Mouse (Mus musculus): Measurements from ENCODE around the gene Slc17a9. TPM values are rescaled to one million over a fixed set of nuclear protein-coding genes. Genes with fewer than 3 reads are reported as not detected.
"Not testable (repeated sequence)": the region's sequence is repeated elsewhere in the genome, so short reads cannot be mapped to it uniquely, and the experiment has no call there.

The Slc17a9 gene
- polyA plus RNA-seq, 1 experiment = 24.9 TPM

DNA sequence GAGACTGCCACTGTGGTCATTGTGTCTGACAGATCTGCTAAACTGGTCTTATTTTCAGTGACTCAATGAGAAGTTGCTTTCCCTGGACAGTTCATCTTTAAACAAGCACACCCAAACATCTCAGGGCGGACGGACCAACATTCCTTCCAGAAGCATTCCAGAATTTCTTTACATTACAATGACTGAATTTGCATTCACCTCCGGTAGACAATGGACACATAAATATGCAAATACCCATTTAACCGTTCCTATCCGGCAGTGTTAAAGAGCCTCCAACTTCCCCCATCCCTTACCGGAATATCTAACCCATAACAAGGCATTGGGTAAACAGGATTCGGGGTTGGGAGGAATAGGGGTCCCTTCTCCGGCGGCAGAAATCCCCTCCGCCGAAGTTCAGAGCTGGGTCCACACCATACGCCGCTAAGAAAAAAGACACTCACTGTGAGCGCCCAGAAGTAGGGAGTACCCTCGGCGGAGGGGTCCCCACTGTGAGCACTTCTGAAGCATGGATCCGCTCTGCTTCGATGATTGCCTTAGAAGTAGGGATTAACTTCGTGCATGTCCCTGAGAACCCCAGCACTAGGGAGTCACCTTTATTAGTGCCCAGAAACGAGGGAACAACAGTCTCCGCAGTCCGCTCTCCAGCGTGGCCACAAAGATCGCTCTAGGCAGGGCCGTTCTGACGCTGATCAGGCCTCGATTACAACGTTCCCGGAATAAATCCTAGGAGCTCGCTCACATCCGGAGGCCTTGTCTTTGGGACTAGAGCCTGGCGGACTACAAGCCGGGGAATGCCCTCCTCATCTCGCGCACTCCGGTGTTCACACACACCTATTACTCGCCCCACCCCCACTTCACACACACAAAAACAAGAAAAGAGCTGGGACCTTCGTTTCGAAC, 15.8 kb upstream of the Slc17a9 start:
- under 1% methylated on average over 39 of the region's 39 CpGs for WGBS
- peaks cover 5% of the 10 kb centered on the region for H3K36me3 ChIP-seq (ENCODE audit: control insufficient read depth, insufficient read depth, low read length)
- H3K27ac ChIP-seq (ENCODE audit: control insufficient read depth, insufficient read depth, low read length) = peak overlapping the region; percentile 55; the same call in 1 of the 2 replicates
- H3K4me3 ChIP-seq (ENCODE audit: control insufficient read depth, insufficient read depth, low read length) = peak overlapping the region; percentile 90
- H3K27me3 ChIP-seq (ENCODE audit: control insufficient read depth, insufficient read depth, low read length) = no peaks in the 10 kb centered on the region
- TF ChIP-seq CTCF (IDR thresholded peaks at IDR 0.05; ENCODE audit: borderline replicate concordance, control insufficient read depth, extremely low read depth, insufficient read depth, low read length, poor library complexity) = no peak
- no peak for TF ChIP-seq POLR2A (IDR thresholded peaks at IDR 0.05; ENCODE audit: control insufficient read depth, extremely low read depth, insufficient read depth, low read length, poor library complexity)
- DNase-seq = no peak
- H3K4me1 ChIP-seq (replicated peaks; ENCODE audit: control insufficient read depth, insufficient read depth, low read length) = peaks cover 21% of the 10 kb centered on the region

DNA sequence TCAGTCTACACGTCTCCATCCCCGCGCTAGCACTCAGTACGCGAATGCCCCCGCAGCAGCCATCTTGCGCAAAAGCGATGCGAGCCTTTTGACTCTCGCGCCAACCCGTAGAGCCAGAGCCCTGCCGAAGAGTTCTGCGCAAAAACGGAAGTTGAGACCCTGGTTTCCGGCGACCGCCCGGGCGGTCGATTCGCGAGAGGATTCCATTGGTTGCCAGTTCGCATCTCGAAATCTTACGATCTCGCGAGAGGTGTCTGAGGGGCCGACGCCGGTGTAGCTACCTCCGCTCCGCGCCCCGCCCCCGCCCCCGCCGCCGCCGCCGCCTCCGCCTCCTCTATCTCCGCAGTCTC, 15.2 kb upstream of the Slc17a9 start, which contains the start of the genes Dido1 and Gid8:
Gene Dido1 (minus strand): TSS at position 77 of the 350 bp plus-strand sequence.
Gene Gid8 (plus strand): TSS at position 195 of the 350 bp plus-strand sequence.
- peaks cover 17% of the 10 kb centered on the region for H3K4me1 ChIP-seq (replicated peaks; ENCODE audit: control insufficient read depth, insufficient read depth, low read length)
- peak; percentile 96 for DNase-seq
- H3K27ac ChIP-seq (ENCODE audit: control insufficient read depth, insufficient read depth, low read length) = peak within 1 kb of the TSS; percentile 55; the same call in 1 of the 2 replicates
- under 1% methylated on average over 38 of the region's 43 CpGs for WGBS
- TF ChIP-seq CTCF (IDR thresholded peaks at IDR 0.05; ENCODE audit: borderline replicate concordance, control insufficient read depth, extremely low read depth, insufficient read depth, low read length, poor library complexity) = no peak
- TF ChIP-seq POLR2A (IDR thresholded peaks at IDR 0.05; ENCODE audit: control insufficient read depth, extremely low read depth, insufficient read depth, low read length, poor library complexity) = peak; percentile 26; the same call in 1 of the 2 replicates
- H3K4me3 ChIP-seq (ENCODE audit: control insufficient read depth, insufficient read depth, low read length) = peak within 1 kb of the TSS; percentile 92
- peaks cover 12% of the 10 kb centered on the region for H3K36me3 ChIP-seq (ENCODE audit: control insufficient read depth, insufficient read depth, low read length)
- H3K27me3 ChIP-seq (ENCODE audit: control insufficient read depth, insufficient read depth, low read length) = no peaks in the 10 kb centered on the region

DNA sequence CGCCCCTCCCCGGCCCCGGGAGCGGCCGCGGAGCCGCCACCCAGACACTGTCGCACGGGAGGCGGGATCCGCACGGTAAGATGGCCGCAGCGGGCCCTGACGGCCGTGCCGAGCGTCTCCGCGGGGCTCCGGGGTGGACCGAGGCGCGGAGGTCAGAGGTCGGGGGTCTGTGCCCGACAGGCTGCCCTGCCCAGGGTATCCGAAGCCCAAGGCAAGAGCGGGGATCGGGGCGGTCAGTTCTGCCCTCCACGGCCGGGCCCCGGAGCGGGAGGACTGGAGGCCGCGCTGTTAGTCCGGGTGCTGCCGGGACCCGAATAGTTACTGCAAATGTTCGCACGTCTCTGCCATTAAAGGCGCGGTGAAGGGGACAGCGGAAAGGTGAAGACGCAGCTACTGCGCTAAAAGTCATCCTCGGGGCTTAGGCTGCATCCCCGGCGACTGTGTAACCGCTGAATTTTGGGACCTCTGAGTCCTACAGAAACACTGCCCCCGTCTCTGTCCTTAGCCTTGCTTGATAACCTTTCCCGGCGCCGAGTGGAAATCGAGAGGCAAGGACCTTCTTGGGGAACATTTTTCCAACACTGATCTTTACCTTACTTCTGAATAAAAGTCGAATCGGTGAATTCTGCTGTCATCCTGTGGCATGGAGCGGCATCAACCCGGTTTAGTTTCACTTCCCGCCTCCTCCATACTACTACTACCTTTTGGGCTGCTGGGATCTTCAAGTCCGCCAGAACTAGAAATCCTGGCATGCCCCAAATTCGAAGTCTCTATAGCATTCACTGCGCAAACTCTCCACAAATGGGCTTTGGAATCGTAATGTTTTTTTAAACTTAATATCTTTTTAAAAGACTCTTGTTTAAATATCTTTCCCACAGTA, 14.5 kb upstream of the Slc17a9 start:
- Histone ChIP-seq H3K4me3 (ENCODE audit: control insufficient read depth, insufficient read depth, low read length) (peak overlapping the region; percentile 92), H3K27me3 (ENCODE audit: control insufficient read depth, insufficient read depth, low read length) (no peaks in the 10 kb centered on the region), H3K27ac (ENCODE audit: control insufficient read depth, insufficient read depth, low read length) (peak overlapping the region; percentile 19; the same call in 1 of the 2 replicates), H3K4me1 (replicated peaks; ENCODE audit: control insufficient read depth, insufficient read depth, low read length) (peaks cover 13% of the 10 kb centered on the region), H3K36me3 (ENCODE audit: control insufficient read depth, insufficient read depth, low read length) (peaks cover 12% of the 10 kb centered on the region)
- WGBS = 2% methylated on average over 64 of the region's 64 CpGs
- DNase-seq = no peak
- TF ChIP-seq POLR2A (IDR thresholded peaks at IDR 0.05; ENCODE audit: control insufficient read depth, extremely low read depth, insufficient read depth, low read length, poor library complexity) = no peak; the same call in 1 of the 2 replicates
- TF ChIP-seq CTCF (IDR thresholded peaks at IDR 0.05; ENCODE audit: borderline replicate concordance, control insufficient read depth, extremely low read depth, insufficient read depth, low read length, poor library complexity) = no peak

- no peak overlapping the region for H3K4me3 ChIP-seq (ENCODE audit: control insufficient read depth, insufficient read depth, low read length)
- H3K4me1 ChIP-seq (replicated peaks; ENCODE audit: control insufficient read depth, insufficient read depth, low read length) = peaks cover 10% of the 10 kb centered on the region
- H3K27me3 ChIP-seq (ENCODE audit: control insufficient read depth, insufficient read depth, low read length) = no peaks in the 10 kb centered on the region
- H3K36me3 ChIP-seq (ENCODE audit: control insufficient read depth, insufficient read depth, low read length) = peaks cover 16% of the 10 kb centered on the region
- DNase-seq = no peak
- TF ChIP-seq CTCF (IDR thresholded peaks at IDR 0.05; ENCODE audit: borderline replicate concordance, control insufficient read depth, extremely low read depth, insufficient read depth, low read length, poor library complexity) (no peak), POLR2A (IDR thresholded peaks at IDR 0.05; ENCODE audit: control insufficient read depth, extremely low read depth, insufficient read depth, low read length, poor library complexity) (no peak)
- WGBS = 87% methylated on average over 4 of the region's 4 CpGs
- H3K27ac ChIP-seq (ENCODE audit: control insufficient read depth, insufficient read depth, low read length) = no peak overlapping the region
Observed at GRCm38 (mm10) chr2:180711527-180711926, 13.5 kb upstream of the Slc17a9 start.

DNA sequence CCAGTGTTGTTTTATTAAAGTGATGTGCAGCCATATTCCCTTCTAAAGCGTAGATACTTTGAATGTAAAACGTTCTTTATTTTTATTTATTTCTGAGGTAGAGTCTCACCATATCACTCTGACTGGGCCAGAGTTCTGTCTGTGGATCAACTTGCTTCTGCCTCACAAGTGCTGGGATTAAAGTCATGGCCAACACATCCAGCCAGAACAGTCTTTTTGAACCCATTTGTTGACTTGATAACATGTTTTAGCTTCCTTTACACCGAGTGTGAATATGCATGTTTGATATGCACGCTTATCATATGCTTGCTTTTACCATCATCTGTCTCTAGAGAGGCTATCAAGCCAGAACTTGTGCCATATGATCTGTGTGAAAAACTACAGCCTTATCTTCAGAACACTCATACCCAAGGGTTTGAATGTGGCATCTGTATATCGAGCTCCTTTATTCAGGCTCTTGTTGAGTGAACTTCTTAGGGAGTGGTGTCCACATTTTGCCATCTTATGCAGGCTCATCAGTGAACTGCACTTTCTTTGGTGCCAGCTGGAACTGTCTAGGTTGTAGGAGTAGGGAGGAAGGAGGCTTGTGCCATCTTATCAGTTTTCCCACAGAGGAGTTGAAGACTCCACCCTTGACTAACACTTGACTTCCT, 12.9 kb upstream of the Slc17a9 start:
- Histone ChIP-seq H3K4me1 (replicated peaks; ENCODE audit: control insufficient read depth, insufficient read depth, low read length) (peaks cover 10% of the 10 kb centered on the region), H3K27me3 (ENCODE audit: control insufficient read depth, insufficient read depth, low read length) (no peaks in the 10 kb centered on the region), H3K4me3 (ENCODE audit: control insufficient read depth, insufficient read depth, low read length) (no peak overlapping the region), H3K36me3 (ENCODE audit: control insufficient read depth, insufficient read depth, low read length) (peaks cover 23% of the 10 kb centered on the region), H3K27ac (ENCODE audit: control insufficient read depth, insufficient read depth, low read length) (no peak overlapping the region)
- TF ChIP-seq CTCF (IDR thresholded peaks at IDR 0.05; ENCODE audit: borderline replicate concordance, control insufficient read depth, extremely low read depth, insufficient read depth, low read length, poor library complexity) (no peak), POLR2A (IDR thresholded peaks at IDR 0.05; ENCODE audit: control insufficient read depth, extremely low read depth, insufficient read depth, low read length, poor library complexity) (no peak)
- 93% methylated on average over 5 of the region's 5 CpGs for whole genome bisulfite sequencing
- DNase-seq = no peak

GRCm38 (mm10) chr2:180722748-180723147, 2.3 kb upstream of the Slc17a9 start:
- H3K4me3 ChIP-seq (ENCODE audit: control insufficient read depth, insufficient read depth, low read length); H3K27ac ChIP-seq (ENCODE audit: control insufficient read depth, insufficient read depth, low read length); H3K27me3 ChIP-seq (ENCODE audit: control insufficient read depth, insufficient read depth, low read length); DNase-seq: not testable (repeated sequence)
- Histone ChIP-seq H3K36me3 (ENCODE audit: control insufficient read depth, insufficient read depth, low read length) (peaks cover 48% of the 10 kb centered on the region), H3K4me1 (replicated peaks; ENCODE audit: control insufficient read depth, insufficient read depth, low read length) (peaks cover 33% of the 10 kb centered on the region)
- WGBS = 91% methylated on average over 5 of the region's 5 CpGs

Data from thymus, adult 2 months (tissue).